Mouse (Mus musculus): ENCODE results near the gene Rufy2. TPM values are rescaled to one million over a fixed set of nuclear protein-coding genes. Genes with fewer than 3 reads are reported as not detected.
"Not testable (repeated sequence)": the region's sequence is repeated elsewhere in the genome, so short reads cannot be mapped to it uniquely, and the experiment has no call there.

Gene Rufy2
- polyA plus RNA-seq, 1 experiment from 2014 or later = 26.8 TPM

DNA sequence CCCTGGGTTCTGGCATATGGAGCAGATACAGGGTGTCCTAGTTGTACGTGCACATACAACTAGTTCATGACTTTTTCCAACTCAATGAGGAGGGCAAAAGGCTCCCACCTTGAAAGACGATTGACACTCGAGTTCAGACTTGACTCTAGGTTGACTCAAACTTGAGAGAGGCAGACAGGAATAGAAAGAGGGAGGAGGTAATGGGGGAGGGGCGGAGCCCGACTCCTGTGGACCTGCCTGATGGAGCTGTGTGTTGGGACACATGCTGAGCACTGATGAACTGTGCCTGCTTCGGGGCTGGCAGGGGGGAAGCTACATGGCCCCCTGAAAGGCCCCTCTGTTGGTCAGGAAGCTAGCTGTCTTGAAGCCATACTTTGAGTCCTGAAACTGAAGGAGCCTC, 73.0 kb downstream of the Rufy2 start:
- Histone ChIP-seq H3K27ac (replicated peaks) (no peak overlapping the region), H3K9me3 (replicated peaks) (no peaks in the 10 kb centered on the region), H3K4me3 (replicated peaks) (no peak overlapping the region), H3K9ac (no peak overlapping the region), H3K4me1 (no peaks in the 10 kb centered on the region), H3K27me3 (no peaks in the 10 kb centered on the region), H3K36me3 (no peaks in the 10 kb centered on the region), H3K4me2 (replicated peaks) (no peak overlapping the region)
- WGBS = 46% methylated on average over 6 of the region's 6 CpGs
- no peak for ATAC-seq (ENCODE audit: insufficient number of reproducible peaks, low FRiP score, low TSS enrichment, low read depth)

DNA sequence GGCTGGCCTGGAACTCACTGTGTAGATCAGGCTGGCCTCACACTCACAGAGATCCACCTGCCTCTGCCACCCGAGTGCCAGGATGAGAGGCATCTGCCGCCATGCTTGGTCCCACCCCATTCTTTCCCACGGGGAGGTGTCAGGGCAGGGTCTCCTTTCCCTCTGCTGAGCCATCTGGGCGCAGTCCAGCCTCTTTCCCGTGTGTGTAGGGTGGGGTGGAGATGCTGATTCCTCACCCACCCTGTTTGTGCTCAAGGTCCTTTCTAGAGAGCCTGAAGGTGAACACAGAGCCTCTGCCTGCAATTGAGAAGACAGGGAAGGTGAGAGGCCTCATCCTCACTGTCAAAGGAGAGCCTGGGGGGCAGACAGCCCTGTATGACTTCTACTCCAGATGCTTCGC, 74.0 kb downstream of the Rufy2 start:
- WGBS = 85% methylated on average over 6 of the region's 6 CpGs
- H3K4me3 ChIP-seq (replicated peaks); H3K4me1 ChIP-seq; H3K9me3 ChIP-seq (replicated peaks); H3K9ac ChIP-seq; H3K4me2 ChIP-seq (replicated peaks); H3K27me3 ChIP-seq; H3K27ac ChIP-seq (replicated peaks); H3K36me3 ChIP-seq; ATAC-seq (ENCODE audit: insufficient number of reproducible peaks, low FRiP score, low TSS enrichment, low read depth): not testable (repeated sequence)

DNA sequence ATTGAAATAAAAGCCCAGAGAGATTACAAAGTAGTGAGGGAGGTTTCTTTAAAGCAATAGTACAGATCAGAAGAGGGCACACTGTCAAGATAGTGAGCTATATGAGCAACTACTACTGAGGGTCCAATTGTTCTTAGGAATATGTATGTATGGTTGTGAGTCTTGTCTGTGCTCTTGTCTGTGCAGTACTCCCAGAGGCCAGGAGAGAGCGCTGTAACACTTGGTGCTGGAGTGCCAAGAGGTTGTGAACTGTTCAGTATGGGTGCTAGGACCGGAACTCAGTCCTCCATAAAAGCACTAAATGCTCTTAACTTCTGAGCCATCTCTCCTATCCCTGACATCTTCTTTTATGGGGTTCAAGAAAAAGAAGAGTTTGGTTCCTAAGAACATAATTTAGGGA, 74.6 kb downstream of the Rufy2 start:
- WGBS = 72% methylated on average over 2 of the region's 2 CpGs
- Histone ChIP-seq H3K27ac (replicated peaks) (no peak overlapping the region), H3K4me1 (no peaks in the 10 kb centered on the region), H3K27me3 (no peaks in the 10 kb centered on the region), H3K9ac (no peak overlapping the region), H3K36me3 (no peaks in the 10 kb centered on the region), H3K4me3 (replicated peaks) (no peak overlapping the region), H3K4me2 (replicated peaks) (no peak overlapping the region), H3K9me3 (replicated peaks) (no peaks in the 10 kb centered on the region)
- no peak for ATAC-seq (ENCODE audit: insufficient number of reproducible peaks, low FRiP score, low TSS enrichment, low read depth)

DNA sequence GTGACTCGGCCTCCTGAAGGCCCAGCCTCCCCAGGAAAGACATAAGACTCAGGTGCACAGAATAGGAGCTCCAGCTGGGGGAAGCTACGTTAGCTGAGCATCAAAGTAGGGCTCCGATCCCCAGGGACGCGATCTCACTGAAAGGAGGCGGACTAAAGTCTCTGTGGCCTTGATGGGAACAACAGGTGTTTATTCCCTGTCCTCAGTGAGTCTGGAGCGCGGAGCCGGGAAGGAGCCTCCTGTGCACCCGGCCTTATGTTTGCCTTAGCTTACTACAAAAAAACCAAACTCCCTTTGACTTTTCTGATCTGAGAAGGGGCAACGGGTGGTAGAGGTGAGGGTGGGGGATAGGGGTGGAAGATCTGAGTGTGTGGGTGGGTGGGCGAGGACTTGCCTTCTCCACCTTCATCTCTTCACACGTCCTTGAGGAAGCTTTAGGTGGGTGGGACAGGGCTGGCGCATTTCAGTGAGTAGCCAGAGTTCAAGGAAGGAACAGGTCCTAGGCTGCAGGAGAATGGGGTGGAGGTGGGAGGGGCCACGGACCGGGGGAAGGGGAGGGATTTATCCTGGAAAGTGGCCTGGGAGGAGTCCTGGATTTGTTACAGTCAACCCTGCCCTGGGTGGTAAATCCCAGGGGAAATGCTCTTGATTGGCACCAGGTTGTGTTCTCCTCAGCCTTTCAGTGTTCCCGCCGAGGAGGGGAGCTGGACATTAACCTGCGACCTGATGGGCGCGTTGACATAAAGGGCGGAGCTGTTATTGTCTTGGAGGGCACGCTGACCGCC, 77.1 kb downstream of the Rufy2 start:
- no peaks in the 10 kb centered on the region for H3K9me3 ChIP-seq (replicated peaks)
- no peaks in the 10 kb centered on the region for H3K36me3 ChIP-seq
- H3K4me1 ChIP-seq = no peaks in the 10 kb centered on the region
- ATAC-seq (ENCODE audit: insufficient number of reproducible peaks, low FRiP score, low TSS enrichment, low read depth) = no peak
- H3K9ac ChIP-seq = no peak overlapping the region
- H3K4me3 ChIP-seq (replicated peaks) = no peak overlapping the region
- H3K27me3 ChIP-seq = no peaks in the 10 kb centered on the region
- no peak overlapping the region for H3K27ac ChIP-seq (replicated peaks)
- WGBS = 39% methylated on average over 24 of the region's 24 CpGs
- H3K4me2 ChIP-seq (replicated peaks) = no peak overlapping the region

DNA sequence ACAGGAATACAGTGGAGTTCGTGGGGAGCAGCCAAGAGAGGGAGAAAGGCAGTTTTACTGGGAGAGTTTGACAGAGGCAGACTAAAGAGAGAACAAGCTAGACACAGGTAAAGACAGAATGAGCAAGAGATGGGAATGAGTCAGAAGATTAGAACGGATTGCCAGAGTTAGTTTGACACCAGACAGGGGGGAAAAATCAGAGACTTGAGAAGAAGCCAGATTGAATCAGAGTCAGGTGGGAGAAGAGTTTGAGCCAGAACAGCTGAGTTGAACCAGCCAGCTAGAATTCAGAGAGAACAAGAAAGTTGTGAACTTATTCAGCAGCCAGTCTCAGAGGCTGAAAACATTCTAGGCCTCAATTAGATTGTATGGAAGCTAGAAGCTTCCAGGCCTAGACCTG, 79.8 kb downstream of the Rufy2 start, which contains the start of gene Pbld1:
Pbld1 (plus strand) TSS at position 301 of the 400 bp plus-strand sequence.
- Histone ChIP-seq H3K4me3 (replicated peaks) (no peak within 1 kb of the TSS), H3K9me3 (replicated peaks) (no peaks in the 10 kb centered on the region), H3K36me3 (no peaks in the 10 kb centered on the region), H3K27ac (replicated peaks) (no peak within 1 kb of the TSS), H3K9ac (no peak within 1 kb of the TSS), H3K4me1 (no peaks in the 10 kb centered on the region), H3K27me3 (no peaks in the 10 kb centered on the region), H3K4me2 (replicated peaks) (no peak within 1 kb of the TSS)
- 73% methylated on average over 2 of the region's 2 CpGs for WGBS
- ATAC-seq (ENCODE audit: insufficient number of reproducible peaks, low FRiP score, low TSS enrichment, low read depth) = no peak

DNA sequence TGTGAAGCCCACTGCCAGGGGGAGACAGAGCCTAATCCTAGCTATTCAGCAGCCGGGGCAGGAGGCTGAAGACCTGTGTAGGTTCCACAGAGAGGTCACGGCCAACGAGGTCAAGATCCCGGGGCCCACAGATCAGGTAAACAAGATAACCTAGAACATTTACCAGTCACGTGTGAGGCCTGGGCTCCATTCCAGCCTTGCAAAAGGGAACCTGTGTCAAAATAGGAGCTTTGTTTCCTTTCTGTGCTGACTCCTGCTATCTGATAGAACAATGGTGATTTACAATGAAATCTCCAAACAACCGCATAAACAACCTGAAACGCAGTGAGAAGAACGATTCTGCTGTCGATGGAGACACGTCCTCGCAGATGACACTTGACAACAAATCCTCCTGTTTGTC, 80.4 kb downstream of the Rufy2 start:
- no peak overlapping the region for H3K27ac ChIP-seq (replicated peaks)
- H3K4me3 ChIP-seq (replicated peaks) = no peak overlapping the region
- no peaks in the 10 kb centered on the region for H3K9me3 ChIP-seq (replicated peaks)
- no peaks in the 10 kb centered on the region for H3K4me1 ChIP-seq
- no peak overlapping the region for H3K9ac ChIP-seq
- H3K27me3 ChIP-seq = no peaks in the 10 kb centered on the region
- no peak overlapping the region for H3K4me2 ChIP-seq (replicated peaks)
- WGBS = 69% methylated on average over 11 of the region's 11 CpGs
- H3K36me3 ChIP-seq = no peaks in the 10 kb centered on the region
- ATAC-seq (ENCODE audit: insufficient number of reproducible peaks, low FRiP score, low TSS enrichment, low read depth) = no peak

DNA sequence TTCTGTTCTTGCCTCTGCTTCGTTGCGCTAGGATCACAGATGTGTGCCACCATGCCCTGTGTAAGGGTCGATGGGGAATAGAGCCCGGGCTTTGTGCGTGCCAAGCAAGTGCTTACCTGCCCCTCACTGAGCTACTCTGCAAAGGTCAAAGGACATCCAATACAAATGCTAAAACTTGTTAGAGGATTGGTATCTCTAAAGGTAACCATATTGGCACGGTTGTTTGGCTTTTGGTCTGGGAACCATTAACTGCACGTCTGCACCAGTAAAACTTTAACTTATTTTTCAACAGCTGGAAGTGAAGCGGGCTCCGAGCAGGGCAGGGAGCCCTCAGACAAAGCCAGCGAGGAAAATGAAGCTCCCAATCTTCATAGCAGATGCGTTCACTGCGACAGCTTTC, 81.2 kb downstream of the Rufy2 start:
- WGBS = 64% methylated on average over 12 of the region's 12 CpGs
- no peak overlapping the region for H3K4me3 ChIP-seq (replicated peaks)
- no peaks in the 10 kb centered on the region for H3K36me3 ChIP-seq
- H3K4me1 ChIP-seq = no peaks in the 10 kb centered on the region
- no peak for ATAC-seq (ENCODE audit: insufficient number of reproducible peaks, low FRiP score, low TSS enrichment, low read depth)
- H3K27me3 ChIP-seq = no peaks in the 10 kb centered on the region
- H3K4me2 ChIP-seq (replicated peaks) = no peak overlapping the region
- no peaks in the 10 kb centered on the region for H3K9me3 ChIP-seq (replicated peaks)
- no peak overlapping the region for H3K9ac ChIP-seq
- no peak overlapping the region for H3K27ac ChIP-seq (replicated peaks)

DNA sequence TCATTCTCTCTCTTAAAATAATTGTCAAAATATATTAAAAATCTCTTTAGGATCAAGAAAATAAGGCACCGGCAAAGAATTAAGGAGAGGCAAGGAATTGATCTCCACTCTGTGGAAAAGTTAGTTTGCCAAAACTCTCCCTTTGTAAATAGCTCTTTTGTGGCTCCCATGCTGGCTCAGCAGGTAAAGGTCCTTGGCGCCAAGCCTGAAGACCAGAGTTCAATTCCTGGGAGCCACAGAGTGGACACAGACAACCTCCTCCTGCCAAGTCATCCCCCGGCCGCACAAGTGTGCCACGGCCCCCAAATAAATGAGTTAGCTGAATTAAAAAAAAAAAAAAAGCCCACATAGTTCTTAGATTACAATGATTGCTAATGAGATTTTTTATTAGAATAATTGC, 82.7 kb downstream of the Rufy2 start:
- Histone ChIP-seq H3K9ac (no peak overlapping the region), H3K36me3 (no peaks in the 10 kb centered on the region), H3K4me1 (no peaks in the 10 kb centered on the region), H3K4me2 (replicated peaks) (no peak overlapping the region), H3K9me3 (replicated peaks) (no peaks in the 10 kb centered on the region), H3K4me3 (replicated peaks) (no peak overlapping the region), H3K27ac (replicated peaks) (no peak overlapping the region), H3K27me3 (no peaks in the 10 kb centered on the region)
- ATAC-seq (ENCODE audit: insufficient number of reproducible peaks, low FRiP score, low TSS enrichment, low read depth) = no peak
- 95% methylated on average over 5 of the region's 5 CpGs for WGBS

DNA sequence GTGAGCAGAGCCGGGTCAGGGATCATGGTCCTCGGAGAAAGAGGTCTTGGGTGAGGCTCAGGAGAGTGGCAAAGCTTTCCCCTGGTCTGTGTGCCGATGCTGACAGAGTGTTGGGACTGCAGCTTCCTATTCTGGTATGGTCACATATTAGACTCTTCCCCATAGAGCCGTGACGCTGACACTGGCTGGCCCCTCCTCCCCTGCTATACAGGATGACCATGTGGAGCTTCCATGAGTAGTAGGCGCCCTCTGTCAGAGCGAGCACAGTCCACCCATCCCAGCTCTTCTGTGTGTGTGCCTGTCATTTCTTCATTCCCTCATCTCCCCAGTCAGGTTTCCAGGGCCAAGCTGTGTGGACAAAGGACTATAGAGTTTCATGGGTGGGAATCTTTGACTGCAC, 83.3 kb downstream of the Rufy2 start:
- Histone ChIP-seq H3K4me3 (replicated peaks) (no peak overlapping the region), H3K4me1 (no peaks in the 10 kb centered on the region), H3K36me3 (no peaks in the 10 kb centered on the region), H3K27ac (replicated peaks) (no peak overlapping the region), H3K4me2 (replicated peaks) (no peak overlapping the region), H3K27me3 (no peaks in the 10 kb centered on the region), H3K9ac (no peak overlapping the region), H3K9me3 (replicated peaks) (no peaks in the 10 kb centered on the region)
- ATAC-seq (ENCODE audit: insufficient number of reproducible peaks, low FRiP score, low TSS enrichment, low read depth) = no peak
- WGBS = 75% methylated on average over 7 of the region's 7 CpGs

DNA sequence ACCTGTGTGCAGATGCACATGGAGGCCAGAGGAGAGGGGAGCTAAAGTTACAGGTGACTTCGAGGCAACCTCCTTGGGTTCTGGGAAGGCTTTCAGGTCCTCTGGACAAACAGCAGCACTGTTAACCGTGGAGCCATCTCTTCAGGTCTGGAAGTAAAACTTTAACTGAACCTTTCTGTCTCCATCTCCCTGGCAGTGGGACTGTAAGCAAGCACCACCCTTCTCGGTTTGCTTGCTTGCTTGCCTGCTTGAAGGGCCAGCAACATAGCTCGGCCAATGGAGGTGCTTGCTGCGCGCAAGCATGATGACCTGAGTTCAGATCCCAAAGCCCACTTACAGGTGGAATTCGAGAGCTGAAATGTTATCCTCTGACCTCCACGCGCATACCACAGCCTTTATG, 84.5 kb downstream of the Rufy2 start:
- H3K9ac ChIP-seq = no peak overlapping the region
- no peak overlapping the region for H3K4me2 ChIP-seq (replicated peaks)
- H3K36me3 ChIP-seq = no peaks in the 10 kb centered on the region
- no peaks in the 10 kb centered on the region for H3K27me3 ChIP-seq
- 71% methylated on average over 9 of the region's 9 CpGs for WGBS
- no peaks in the 10 kb centered on the region for H3K4me1 ChIP-seq
- H3K4me3 ChIP-seq (replicated peaks) = no peak overlapping the region
- H3K27ac ChIP-seq (replicated peaks) = no peak overlapping the region
- no peak for ATAC-seq (ENCODE audit: insufficient number of reproducible peaks, low FRiP score, low TSS enrichment, low read depth)
- no peaks in the 10 kb centered on the region for H3K9me3 ChIP-seq (replicated peaks)

DNA sequence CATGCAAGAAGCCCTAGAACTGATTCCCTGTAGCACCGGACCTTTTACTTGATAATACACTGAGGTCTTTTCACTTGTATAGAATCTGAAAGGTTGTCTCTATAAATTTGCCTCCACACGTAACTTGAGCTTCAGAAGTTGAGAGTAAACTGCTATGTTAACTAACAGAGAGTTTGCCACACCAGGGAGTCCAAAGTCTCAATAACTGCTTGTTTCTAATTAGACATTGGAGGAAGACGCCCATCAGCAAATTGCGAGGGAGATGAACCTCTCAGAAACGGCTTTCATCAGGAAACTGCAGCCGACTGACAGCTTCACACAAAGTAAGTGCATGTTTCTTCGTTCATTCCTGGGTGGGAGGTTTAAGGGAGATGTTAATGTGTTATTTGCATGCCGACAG, 85.5 kb downstream of the Rufy2 start:
- no peak overlapping the region for H3K9ac ChIP-seq
- no peaks in the 10 kb centered on the region for H3K27me3 ChIP-seq
- no peak overlapping the region for H3K4me3 ChIP-seq (replicated peaks)
- ATAC-seq (ENCODE audit: insufficient number of reproducible peaks, low FRiP score, low TSS enrichment, low read depth) = no peak
- no peak overlapping the region for H3K4me2 ChIP-seq (replicated peaks)
- no peaks in the 10 kb centered on the region for H3K4me1 ChIP-seq
- H3K27ac ChIP-seq (replicated peaks) = no peak overlapping the region
- H3K9me3 ChIP-seq (replicated peaks) = no peaks in the 10 kb centered on the region
- 47% methylated on average over 8 of the region's 8 CpGs for WGBS
- no peaks in the 10 kb centered on the region for H3K36me3 ChIP-seq

DNA sequence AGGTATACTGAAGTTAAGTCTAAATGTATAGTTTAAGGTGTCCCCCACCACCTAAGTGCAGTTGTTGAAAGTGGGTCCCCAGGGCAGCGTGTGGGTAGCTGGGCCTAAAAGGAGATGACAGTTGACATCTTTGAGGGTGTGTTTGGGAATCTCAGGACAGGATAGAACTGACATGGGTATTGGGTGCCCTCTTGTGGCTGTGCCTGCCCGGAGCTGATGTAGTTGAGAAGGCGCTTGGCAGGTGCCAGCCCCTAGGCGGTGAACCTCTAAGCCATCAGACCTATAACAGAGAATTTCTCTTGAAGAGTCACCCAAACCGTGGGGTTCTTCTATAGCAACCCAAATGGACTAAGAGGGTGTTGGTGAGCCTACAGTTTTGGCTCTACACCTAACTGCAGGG, 86.0 kb downstream of the Rufy2 start:
- Histone ChIP-seq H3K4me2 (replicated peaks) (no peak overlapping the region), H3K27me3 (no peaks in the 10 kb centered on the region), H3K36me3 (no peaks in the 10 kb centered on the region), H3K4me3 (replicated peaks) (no peak overlapping the region), H3K4me1 (no peaks in the 10 kb centered on the region), H3K9me3 (replicated peaks) (no peaks in the 10 kb centered on the region), H3K9ac (no peak overlapping the region), H3K27ac (replicated peaks) (no peak overlapping the region)
- WGBS = 8% methylated on average over 5 of the region's 5 CpGs
- no peak for ATAC-seq (ENCODE audit: insufficient number of reproducible peaks, low FRiP score, low TSS enrichment, low read depth)

Measured in embryonic facial prominence, embryonic 15.5 days (tissue).